11 mouse cellular contexts compared by ENCODE assay signal in the genomic region with DNA sequence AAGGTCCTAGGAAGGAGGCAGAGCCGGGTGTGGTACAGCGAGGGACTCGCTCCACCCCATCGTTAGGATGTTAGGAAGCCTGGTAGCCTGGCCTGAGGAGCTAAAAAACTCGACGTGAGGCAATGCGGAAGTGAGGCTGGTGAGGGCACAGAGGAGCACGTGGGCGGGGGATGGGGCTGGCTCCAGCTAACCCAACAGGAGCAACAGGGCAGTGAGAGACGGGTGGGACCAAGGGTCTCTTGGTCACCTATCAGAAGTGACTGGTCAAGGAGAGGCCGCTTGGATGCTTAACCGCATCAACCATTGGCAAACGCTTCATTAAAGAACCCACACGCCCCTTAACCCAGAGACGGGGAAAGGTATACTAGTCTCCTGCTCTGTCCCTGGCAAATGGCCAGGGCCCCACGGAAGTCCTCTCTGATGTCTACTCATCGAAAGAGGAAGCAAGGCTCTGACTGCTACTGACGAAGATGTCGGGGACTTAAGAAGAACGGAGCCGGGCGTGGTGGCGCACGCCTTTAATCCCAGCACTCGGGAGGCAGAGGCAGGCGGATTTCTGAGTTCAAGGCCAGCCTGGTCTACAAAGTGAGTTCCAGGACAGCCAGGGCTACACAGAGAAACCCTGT. TPM values are rescaled to one million over a fixed set of nuclear protein-coding genes. Genes with fewer than 3 reads are reported as not detected.
DNase-seq lines count a peak whose midpoint lies in the region; TF ChIP-seq lines count a peak whose summit lies in the region.
"Had no signal": no experiment of that assay in that cellular context is flagged by ENCODE, and none has a peak within 500 bp of the region (broad histone marks: within the 10 kb centered on the region; RNA-seq: fewer than 3 reads in every experiment).

No protein-coding gene starts in this region.

- WGBS in kidney, adult 2 months, result 87% methylated on average over 26 of the region's 26 CpGs
- WGBS in bone marrow, adult 2 months, result 46% methylated on average over 26 of the region's 26 CpGs
- 92% methylated on average over 25 of the region's 26 CpGs for WGBS in cerebellum, adult 2 months

- H3K27ac ChIP-seq in kidney, adult 2 months (ENCODE audit: insufficient read depth, low read depth, low read length), result no peak overlapping the region
- peak overlapping the region; percentile 80 for H3K27ac ChIP-seq in bone marrow, adult 2 months (ENCODE audit: control insufficient read depth, insufficient read depth, low read depth, low read length, poor library complexity)
- H3K27ac ChIP-seq in cerebellum, adult 2 months (ENCODE audit: insufficient read depth, low read length), result no peak overlapping the region
- H3K27ac ChIP-seq: embryonic facial prominence, embryonic 13.5 days; heart, embryonic 13.5 days; stomach, embryonic 15.5 days had no signal

- peak; percentile 27 for DNase-seq in kidney, adult 2 months
- DNase-seq in kidney, adult 8-10 months, result no peak
- peak; percentile 29 for DNase-seq in lung, postnatal 10 days
- DNase-seq in spleen, adult 12 weeks (ENCODE audit: low spot score), result peak; percentile 36
- no peak for DNase-seq in retina, postnatal 1 day
- DNase-seq in cerebellum, adult 2 months, result no peak
- DNase-seq: cerebellum, adult 8-10 months had no signal

- H3K27me3 ChIP-seq in kidney, adult 2 months (replicated peaks; ENCODE audit: control insufficient read depth, insufficient read depth, low read length), result no peaks in the 10 kb centered on the region
- no peaks in the 10 kb centered on the region for H3K27me3 ChIP-seq in cerebellum, adult 2 months (ENCODE audit: control insufficient read depth, insufficient read depth, low read length)
- H3K27me3 ChIP-seq: embryonic facial prominence, embryonic 13.5 days; heart, embryonic 13.5 days; stomach, embryonic 15.5 days had no signal

- no peak for TF ChIP-seq CTCF in kidney, adult 2 months (conservative IDR thresholded peaks at IDR 0.05; ENCODE audit: insufficient read depth, insufficient read length, low read depth, low read length)
- no peak for TF ChIP-seq CTCF in bone marrow, adult 2 months (IDR thresholded peaks at IDR 0.05; ENCODE audit: control insufficient read depth, insufficient read depth, low read length)
- TF ChIP-seq CTCF in cerebellum, adult 2 months (IDR thresholded peaks at IDR 0.05; ENCODE audit: borderline replicate concordance, insufficient read depth, low read depth, low read length), result no peak

- H3K36me3 ChIP-seq in kidney, adult 2 months (ENCODE audit: control insufficient read depth, insufficient read depth, low read length), result no peaks in the 10 kb centered on the region

- no peak overlapping the region for H3K4me3 ChIP-seq in kidney, adult 2 months (ENCODE audit: insufficient read depth, low read depth, low read length)
- no peak overlapping the region for H3K4me3 ChIP-seq in bone marrow, adult 2 months (replicated peaks; ENCODE audit: control insufficient read depth, low read depth, low read length)
- H3K4me3 ChIP-seq in cerebellum, adult 2 months (replicated peaks; ENCODE audit: insufficient read depth, low read depth, low read length), result no peak overlapping the region
- H3K4me3 ChIP-seq: embryonic facial prominence, embryonic 13.5 days; heart, embryonic 13.5 days had no signal

- no peak for TF ChIP-seq POLR2A in kidney, adult 2 months (IDR thresholded peaks at IDR 0.05; ENCODE audit: low read depth, low read length)
- TF ChIP-seq POLR2A in bone marrow, adult 2 months (IDR thresholded peaks at IDR 0.05; ENCODE audit: borderline replicate concordance, control insufficient read depth, low read depth, low read length), result no peak
- TF ChIP-seq POLR2A in cerebellum, adult 2 months (IDR thresholded peaks at IDR 0.05; ENCODE audit: borderline replicate concordance, insufficient read depth, low read length), result no peak

- H3K4me1 ChIP-seq in kidney, adult 2 months (ENCODE audit: control insufficient read depth, insufficient read depth, low read length), result no peaks in the 10 kb centered on the region; the same call in 1 of the 2 replicates
- H3K4me1 ChIP-seq in bone marrow, adult 2 months (ENCODE audit: control insufficient read depth, insufficient read depth, low read length), result peaks cover 6% of the 10 kb centered on the region; the same call in 1 of the 2 replicates
- no peaks in the 10 kb centered on the region; the same call in 1 of the 2 replicates for H3K4me1 ChIP-seq in cerebellum, adult 2 months (ENCODE audit: control insufficient read depth, insufficient read depth, low read length)

RNA-seq across cellular contexts. Expression of a gene that starts 2.6 kb away (rescaled TPM):
- 265 and 268 TPM in 2 replicates for polyA plus RNA-seq in kidney, adult 2 months (2012; rRNA removed)
- polyA plus RNA-seq in bone marrow, adult 2 months (2011; ENCODE audit: insufficient read depth, insufficient read length, low replicate concordance, missing spikeins), result 68.9 and 112 TPM in 2 replicates
- 64.2 and 70.7 TPM in 2 replicates for polyA plus RNA-seq in cerebellum, adult 2 months (2012; rRNA removed)

RNA-seq across cellular contexts. Expression of a gene that starts 14.3 kb away (rescaled TPM):
- polyA plus RNA-seq in kidney, adult 2 months (2012; rRNA removed), result 0.34 and 0.61 TPM in 2 replicates
- 36.1 and 60.9 TPM in 2 replicates for polyA plus RNA-seq in bone marrow, adult 2 months (2011; ENCODE audit: insufficient read depth, insufficient read length, low replicate concordance, missing spikeins)
- polyA plus RNA-seq in cerebellum, adult 2 months (2012; rRNA removed), result 0.07 and 0.14 TPM in 2 replicates

RNA-seq across cellular contexts. Expression of a gene that starts 20.6 kb away (rescaled TPM):
- 45.4 and 48.1 TPM in 2 replicates for polyA plus RNA-seq in kidney, adult 2 months (2012; rRNA removed)
- 46.3 and 55.9 TPM in 2 replicates for polyA plus RNA-seq in bone marrow, adult 2 months (2011; ENCODE audit: insufficient read depth, insufficient read length, low replicate concordance, missing spikeins)
- 74.0 and 77.4 TPM in 2 replicates for polyA plus RNA-seq in cerebellum, adult 2 months (2012; rRNA removed)

RNA-seq across cellular contexts. Expression of a gene that starts 27.7 kb away (rescaled TPM):
- polyA plus RNA-seq in kidney, adult 2 months (2012; rRNA removed), result 806 and 1,071 TPM in 2 replicates
- 214 and 278 TPM in 2 replicates for polyA plus RNA-seq in bone marrow, adult 2 months (2011; ENCODE audit: insufficient read depth, insufficient read length, low replicate concordance, missing spikeins)
- polyA plus RNA-seq in cerebellum, adult 2 months (2012; rRNA removed), result 679 and 697 TPM in 2 replicates

RNA-seq across cellular contexts. Expression of a gene that starts 36.7 kb away (rescaled TPM):
- polyA plus RNA-seq in kidney, adult 2 months (2012; rRNA removed), result 39.9 and 48.1 TPM in 2 replicates
- polyA plus RNA-seq in bone marrow, adult 2 months (2011; ENCODE audit: insufficient read depth, insufficient read length, low replicate concordance, missing spikeins), result 46.1 and 55.5 TPM in 2 replicates
- 86.2 and 87.5 TPM in 2 replicates for polyA plus RNA-seq in cerebellum, adult 2 months (2012; rRNA removed)

Comparison
In these comparisons a context has a peak if more than half of its experiments do, and no peak if none do; other contexts are left out.
1. DNase-seq: peak in kidney, adult 2 months (single experiment), lung, postnatal 10 days (single experiment) and spleen, adult 12 weeks (single experiment); none in kidney, adult 8-10 months (0 of 2), retina, postnatal 1 day (single experiment) and cerebellum, adult 2 months (0 of 2).
2. RNA of a gene that starts 14.3 kb away (polyA plus RNA-seq): 36.1 to 60.9 TPM in bone marrow, adult 2 months; 0.34 to 0.61 TPM in kidney, adult 2 months and 0.07 to 0.14 TPM in cerebellum, adult 2 months; every median in the first group is over 10 times any median in the second.